Mouse (Mus musculus) liver, embryonic 14.5 days (tissue): Measurements from ENCODE around the gene Stmn1.

Source experiments
- CTCF ChIP-seq: IDR thresholded peaks from 2 replicates; pipeline ENCODE4 v1.5.1; 2016; ENCODE audit warnings: antibody characterized with exemption, low read depth, control low read depth
- EP300 ChIP-seq: IDR thresholded peaks from 2 replicates; pipeline ENCODE4 v1.6.1; 2016; ENCODE audit warnings: antibody characterized with exemption, low read depth

GRCm38 (mm10) chr4:134473764-134474163, 5.6 kb downstream of the Stmn1 start:
- TF ChIP-seq CTCF (no peak), EP300 (no peak)
